Mouse (Mus musculus) B cell, adult 62 days (primary cell): ENCODE results near the gene Tktl1. TPM values are rescaled to one million over a fixed set of nuclear protein-coding genes. Genes with fewer than 3 reads are reported as not detected.

Experiments
- total RNA-seq: library from RNA; stranded (reverse); gene quantifications from 4 replicates; pipeline ENCODE4 v1.2.4, GENCODE M21; 2023

Gene Tktl1
- total RNA-seq: not detected in 4 replicates

GRCm38 (mm10) chrX:74176959-74177358 is at the start of gene Tktl1:
Gene Tktl1, plus strand, starts transcription at chrX:74177259.

GRCm38 (mm10) chrX:74135263-74135662 is 41.8 kb upstream of the Tktl1 start, which contains the start of gene Mecp2:
Gene Mecp2, minus strand, starts transcription at chrX:74135363.

GRCm38 (mm10) chrX:74167738-74168137 is 9.3 kb upstream of the Tktl1 start, which contains the start of gene Tex28:
Gene Tex28, minus strand, starts transcription at chrX:74167838.

GRCm38 (mm10) chrX:74249615-74250014 is 72.6 kb downstream of the Tktl1 start, which contains the start of gene Flna:
Gene Flna, minus strand, starts transcription at chrX:74249820.

GRCm38 (mm10) chrX:74254153-74254887 is 77.3 kb downstream of the Tktl1 start, which contains the start of gene Emd:
Gene Emd, plus strand, starts transcription at chrX:74254687.

Other genes with a start within 250 kb of the Tktl1 start
- gene Renbp, start 246.4 kb upstream of the Tktl1 start, total RNA-seq: 36.1 to 45.6 TPM (median 43.1 TPM) in 4 replicates
- gene Hcfc1, start 210.9 kb upstream of the Tktl1 start, total RNA-seq: 107 to 120 TPM (median 111 TPM) in 4 replicates
- gene Irak1, start 153.3 kb upstream of the Tktl1 start, total RNA-seq: 179 to 208 TPM (median 199 TPM) in 4 replicates
- gene Opn1mw, start 49.8 kb upstream of the Tktl1 start, total RNA-seq: not detected in 4 replicates
- 45.7 to 54.8 TPM (median 49.6 TPM) in 4 replicates for gene Mecp2, start 41.9 kb upstream of the Tktl1 start, total RNA-seq
- gene Tex28, start 9.4 kb upstream of the Tktl1 start, total RNA-seq: not detected in 4 replicates
- 466 to 487 TPM (median 482 TPM) in 4 replicates for gene Flna, start 72.6 kb downstream of the Tktl1 start, total RNA-seq
- gene Emd, start 77.4 kb downstream of the Tktl1 start, total RNA-seq: 99.6 to 104 TPM (median 101 TPM) in 4 replicates
- 724 to 805 TPM (median 783 TPM) in 4 replicates for gene Rpl10, start 93.6 kb downstream of the Tktl1 start, total RNA-seq
- 105 to 117 TPM (median 111 TPM) in 4 replicates for gene Taz, start 104.7 kb downstream of the Tktl1 start, total RNA-seq
- 12.4 to 17.5 TPM (median 14.7 TPM) in 4 replicates for gene Dnase1l1, start 105.1 kb downstream of the Tktl1 start, total RNA-seq
- 175 to 185 TPM (median 177 TPM) in 4 replicates for gene Atp6ap1, start 119.8 kb downstream of the Tktl1 start, total RNA-seq
- gene Gdi1, start 127.7 kb downstream of the Tktl1 start, total RNA-seq: 279 to 321 TPM (median 292 TPM) in 4 replicates
- 114 to 127 TPM (median 121 TPM) in 4 replicates for gene Fam50a, start 135.8 kb downstream of the Tktl1 start, total RNA-seq
- 11.2 to 16.7 TPM (median 13.9 TPM) in 4 replicates for gene Plxna3, start 151.8 kb downstream of the Tktl1 start, total RNA-seq
- gene Lage3, start 176.4 kb downstream of the Tktl1 start, total RNA-seq: 24.2 to 28.3 TPM (median 26.3 TPM) in 4 replicates
- 28.4 to 32.0 TPM (median 29.2 TPM) in 4 replicates for gene Ubl4a, start 196.0 kb downstream of the Tktl1 start, total RNA-seq
- gene Slc10a3, start 196.1 kb downstream of the Tktl1 start, total RNA-seq: 19.4 to 23.8 TPM (median 20.6 TPM) in 4 replicates
- 17.2 to 25.1 TPM (median 20.4 TPM) in 4 replicates for gene Fam3a, start 216.0 kb downstream of the Tktl1 start, total RNA-seq
- gene Ikbkg, start 216.0 kb downstream of the Tktl1 start, total RNA-seq: 47.5 to 53.2 TPM (median 49.5 TPM) in 4 replicates